Mouse (Mus musculus): ENCODE data around the gene Pla2g3. TPM values are rescaled to one million over a fixed set of nuclear protein-coding genes. Genes with fewer than 3 reads are reported as not detected.

Pla2g3 gene
- total RNA-seq, 1 experiment from 2014 or later, result not detected

GRCm38 (mm10) chr11:3533406-3533932 is 45.4 kb downstream of the Pla2g3 start:
- no peak for ATAC-seq (replicated peaks; ENCODE audit: low read depth, poor library complexity, severe bottlenecking)

- ATAC-seq (replicated peaks; ENCODE audit: low read depth, poor library complexity, severe bottlenecking), result peak; percentile 24
Measured at GRCm38 (mm10) chr11:3534956-3535355, 46.9 kb downstream of the Pla2g3 start.

DNA sequence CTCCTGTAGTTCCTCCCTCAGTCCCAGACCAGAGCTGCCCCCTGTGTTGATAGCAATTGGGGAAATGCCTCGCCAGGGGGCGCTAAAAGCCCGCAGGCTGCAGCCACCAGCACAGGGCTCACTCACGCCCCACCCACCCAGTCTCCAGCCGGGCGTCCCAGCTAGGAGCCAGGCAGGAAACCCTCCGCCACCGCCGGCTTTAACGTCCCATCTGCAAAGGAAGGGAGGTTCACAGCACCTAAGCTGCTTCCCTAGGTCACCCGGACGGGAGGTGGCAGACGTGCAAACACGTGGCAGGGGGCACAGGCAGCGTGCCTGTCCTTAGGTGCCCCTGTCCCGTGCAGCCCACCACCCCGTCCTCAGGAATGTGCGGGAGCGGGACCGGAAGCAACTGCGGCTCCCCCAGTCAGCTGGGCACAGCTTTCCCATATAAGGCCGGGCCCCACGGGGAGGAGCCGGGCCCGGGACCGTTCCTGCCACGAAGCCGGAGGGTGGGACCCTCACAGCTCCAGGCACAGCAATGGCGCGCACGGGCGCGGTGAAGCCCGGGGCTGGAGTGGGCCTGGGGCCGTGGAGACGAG is 47.4 kb downstream of the Pla2g3 start:
- peak; percentile 76 for ATAC-seq (replicated peaks; ENCODE audit: low read depth, poor library complexity, severe bottlenecking)

DNA sequence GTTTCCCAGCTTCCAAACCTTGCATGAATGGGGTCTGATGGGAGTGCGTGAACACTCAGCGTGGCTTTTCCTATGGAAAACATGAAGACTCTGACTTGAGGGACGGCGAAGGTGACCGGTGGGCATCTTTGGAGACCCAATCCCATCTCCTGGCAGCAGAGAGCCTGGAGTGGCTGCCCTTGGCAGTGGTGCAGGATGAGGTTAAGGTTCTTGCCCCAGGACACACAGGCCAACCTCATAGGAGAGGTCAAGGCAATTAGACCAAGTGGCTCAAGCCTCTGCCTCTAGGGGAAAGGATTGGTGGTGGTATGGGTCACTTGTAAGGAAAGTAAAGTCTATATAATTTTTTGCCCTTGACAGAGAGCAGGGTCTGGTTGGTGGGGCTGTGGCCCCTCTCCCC is 48.0 kb downstream of the Pla2g3 start:
- no peak for ATAC-seq (replicated peaks; ENCODE audit: low read depth, poor library complexity, severe bottlenecking)

GRCm38 (mm10) chr11:3536745-3537333 is 48.8 kb downstream of the Pla2g3 start:
- ATAC-seq (replicated peaks; ENCODE audit: low read depth, poor library complexity, severe bottlenecking), result no peak

DNA sequence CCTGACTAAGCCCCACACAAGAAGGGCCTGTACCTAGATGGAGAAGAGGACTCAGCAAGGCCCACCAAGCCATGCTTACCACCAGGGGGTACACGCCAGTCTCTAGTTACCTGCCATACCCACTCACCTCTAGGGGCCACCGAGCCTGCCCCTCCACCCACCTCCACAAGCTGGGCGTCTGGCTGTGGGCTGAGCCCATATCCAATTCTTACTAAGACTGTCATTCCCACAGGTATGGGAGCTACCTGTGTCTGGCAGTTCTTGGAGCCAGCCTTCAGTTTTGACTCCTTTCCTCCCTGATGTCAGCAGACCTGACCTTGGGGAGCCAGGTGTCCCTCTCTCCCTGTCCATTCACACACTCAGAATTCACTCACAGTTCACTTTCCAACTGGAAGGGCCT is 49.6 kb downstream of the Pla2g3 start:
- ATAC-seq (replicated peaks; ENCODE audit: low read depth, poor library complexity, severe bottlenecking), result no peak

- ATAC-seq (replicated peaks; ENCODE audit: low read depth, poor library complexity, severe bottlenecking), result no peak
Measured at GRCm38 (mm10) chr11:3538341-3538740, 50.3 kb downstream of the Pla2g3 start.

- ATAC-seq (replicated peaks; ENCODE audit: low read depth, poor library complexity, severe bottlenecking), result peak; percentile 68
Measured at GRCm38 (mm10) chr11:3539111-3539825, 51.2 kb downstream of the Pla2g3 start.

DNA sequence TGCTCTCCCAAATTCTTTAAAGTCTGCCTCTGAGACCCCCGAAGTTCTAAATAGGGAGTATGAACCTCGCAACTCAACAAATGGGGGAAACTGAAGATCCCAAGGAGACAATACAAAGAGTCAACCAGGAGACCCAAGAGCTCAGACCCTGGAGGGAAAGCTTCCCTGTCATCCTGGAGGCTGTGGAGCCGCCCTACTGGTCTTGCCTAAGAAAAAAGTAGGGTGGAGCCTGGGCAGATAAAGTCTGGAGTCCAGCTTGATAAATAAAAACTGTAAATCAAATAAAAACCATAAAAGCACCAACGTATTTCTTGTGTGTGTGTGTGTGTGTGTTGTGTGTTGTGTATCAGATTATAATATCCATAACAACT is 51.7 kb downstream of the Pla2g3 start:
- ATAC-seq (replicated peaks; ENCODE audit: low read depth, poor library complexity, severe bottlenecking), result no peak

GRCm38 (mm10) chr11:3540451-3541085 is 52.5 kb downstream of the Pla2g3 start, which contains the start of gene Smtn:
Smtn (minus strand) TSS chr11:3540612.
- ATAC-seq (replicated peaks; ENCODE audit: low read depth, poor library complexity, severe bottlenecking), result no peak

DNA sequence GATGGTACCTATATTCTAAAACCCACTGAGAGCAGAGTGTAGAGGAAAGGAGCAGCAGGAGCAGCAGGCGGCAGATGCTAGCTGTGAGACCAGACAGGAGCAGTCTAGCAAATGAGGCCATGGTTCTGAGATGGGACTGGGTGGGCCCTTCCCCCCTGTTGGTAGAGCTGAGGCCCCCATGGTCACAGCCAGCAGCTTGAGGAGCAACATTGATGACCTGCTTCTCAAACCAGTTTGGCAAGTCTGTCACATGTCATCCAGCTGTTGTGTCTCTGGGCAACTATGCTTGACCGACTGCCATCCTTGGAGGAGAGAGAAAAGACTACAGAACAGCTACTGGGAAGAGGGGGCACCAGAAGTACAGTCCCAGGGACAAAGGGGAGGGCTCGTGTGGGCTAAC is 53.8 kb downstream of the Pla2g3 start:
- no peak for ATAC-seq (replicated peaks; ENCODE audit: low read depth, poor library complexity, severe bottlenecking)

DNA sequence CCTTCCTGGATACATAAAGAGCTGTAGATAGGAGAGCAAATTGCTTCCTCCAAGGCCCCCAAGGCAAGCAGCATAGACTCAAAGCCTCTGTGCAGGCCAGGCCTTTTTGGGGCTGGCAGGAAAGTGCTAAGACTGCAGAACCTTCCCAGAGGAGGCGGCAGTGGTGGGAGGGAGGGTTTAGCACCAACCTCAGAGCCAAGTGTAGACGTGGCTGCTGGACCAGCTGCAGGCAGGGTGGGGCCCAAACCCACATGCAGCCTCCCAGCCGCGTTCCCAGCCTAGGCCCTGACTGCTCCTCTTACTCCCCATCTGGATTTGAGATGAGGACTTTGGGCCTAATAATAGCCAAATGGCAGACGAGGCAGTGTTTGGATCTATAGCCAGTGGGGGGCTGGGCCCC is 54.9 kb downstream of the Pla2g3 start:
- ATAC-seq (replicated peaks; ENCODE audit: low read depth, poor library complexity, severe bottlenecking), result no peak

DNA sequence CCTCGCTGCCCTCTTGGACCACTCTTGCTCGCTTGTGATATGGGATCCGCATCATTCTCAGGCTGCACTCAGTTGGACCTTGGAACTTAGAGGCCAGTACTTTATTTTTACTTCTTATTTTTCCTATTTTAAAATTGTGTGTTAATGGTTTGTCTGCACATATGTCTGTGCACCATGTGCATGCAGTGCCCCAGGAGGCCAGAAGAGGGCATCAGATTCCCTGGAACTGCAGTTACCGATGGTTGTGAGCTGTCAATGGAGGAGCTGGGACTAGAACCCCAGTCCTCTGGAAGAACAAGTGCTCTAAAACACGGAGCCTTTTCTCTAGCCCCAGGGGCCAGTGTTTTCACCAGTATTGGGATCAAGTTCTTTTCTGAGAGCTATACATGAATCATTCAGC is 56.3 kb downstream of the Pla2g3 start:
- ATAC-seq (replicated peaks; ENCODE audit: low read depth, poor library complexity, severe bottlenecking), result no peak

DNA sequence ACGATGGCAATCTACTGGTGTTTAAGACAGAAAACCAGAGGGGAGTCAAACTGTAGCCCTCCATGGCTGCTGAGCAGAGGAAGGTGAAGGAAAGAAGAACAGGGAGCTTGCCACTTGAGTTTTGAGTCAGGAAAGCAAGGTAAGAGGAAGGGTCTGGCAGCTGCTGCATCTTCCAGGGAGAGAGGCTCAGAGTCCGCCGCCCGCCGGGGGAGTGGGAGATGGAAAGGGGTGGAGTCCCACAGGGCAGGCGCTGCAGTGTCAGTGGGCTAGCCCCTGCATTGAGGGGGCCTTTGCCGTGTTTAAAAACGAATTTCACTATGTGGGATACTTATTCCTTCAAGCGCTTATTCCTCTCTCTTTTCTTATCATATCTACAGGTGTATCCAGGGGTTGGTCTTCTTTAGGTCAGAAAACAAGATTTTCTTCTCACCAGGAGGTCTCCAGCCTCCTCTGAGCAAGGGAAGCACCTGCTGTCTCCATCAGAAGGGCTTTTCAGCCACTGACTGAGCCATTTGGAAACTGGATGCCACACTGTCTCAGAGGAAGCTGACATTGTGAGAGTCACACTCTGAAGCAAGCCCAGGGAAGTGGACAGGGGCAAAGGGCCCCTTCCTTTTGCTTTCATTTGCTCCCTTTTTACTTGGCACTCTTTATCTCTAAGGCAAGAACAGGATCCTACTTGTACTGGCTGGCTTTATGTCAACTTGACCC is 57.6 kb downstream of the Pla2g3 start:
- 0 out of 2 replicates have a peak, but pooled peaks have one; percentile 24 for ATAC-seq (replicated peaks; ENCODE audit: low read depth, poor library complexity, severe bottlenecking)

DNA sequence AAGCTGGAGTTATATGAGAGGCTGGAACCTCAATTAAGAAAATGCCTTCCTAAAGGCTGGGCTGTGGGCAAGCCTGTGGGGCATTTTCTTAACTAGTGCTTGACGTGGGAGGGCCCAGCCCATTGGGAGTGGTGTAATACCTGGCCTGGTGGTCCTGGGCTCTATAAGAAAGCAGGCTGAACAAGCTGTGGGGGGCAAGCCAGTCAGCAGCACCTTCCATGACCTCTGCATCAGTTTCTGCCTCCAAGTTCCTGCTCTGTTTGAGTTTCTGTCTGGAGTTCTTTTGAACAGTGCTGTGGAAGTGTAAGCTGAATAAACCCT is 58.1 kb downstream of the Pla2g3 start:
- ATAC-seq (replicated peaks; ENCODE audit: low read depth, poor library complexity, severe bottlenecking), result no peak

DNA sequence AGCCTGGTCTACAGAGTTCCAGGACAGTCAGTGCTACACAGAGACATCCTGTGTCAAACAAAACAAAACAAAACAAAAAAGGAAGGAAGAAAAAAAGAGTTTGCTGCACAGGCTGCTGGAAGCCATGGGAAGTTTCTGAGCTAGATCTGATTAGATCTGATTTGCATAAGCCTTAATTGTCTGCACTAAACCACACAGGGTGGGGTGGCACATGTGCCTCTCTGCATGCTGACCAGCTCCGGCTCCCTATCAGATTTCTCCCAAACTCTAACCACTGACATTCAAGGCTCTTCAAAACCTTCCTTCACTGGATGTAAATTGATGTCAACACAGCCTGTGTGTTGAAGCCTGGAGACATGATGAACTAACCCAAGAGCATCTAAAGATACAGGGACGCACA is 59.0 kb downstream of the Pla2g3 start:
- ATAC-seq (replicated peaks; ENCODE audit: low read depth, poor library complexity, severe bottlenecking), result 0 out of 2 replicates have a peak, but pooled peaks have one; percentile 28

DNA sequence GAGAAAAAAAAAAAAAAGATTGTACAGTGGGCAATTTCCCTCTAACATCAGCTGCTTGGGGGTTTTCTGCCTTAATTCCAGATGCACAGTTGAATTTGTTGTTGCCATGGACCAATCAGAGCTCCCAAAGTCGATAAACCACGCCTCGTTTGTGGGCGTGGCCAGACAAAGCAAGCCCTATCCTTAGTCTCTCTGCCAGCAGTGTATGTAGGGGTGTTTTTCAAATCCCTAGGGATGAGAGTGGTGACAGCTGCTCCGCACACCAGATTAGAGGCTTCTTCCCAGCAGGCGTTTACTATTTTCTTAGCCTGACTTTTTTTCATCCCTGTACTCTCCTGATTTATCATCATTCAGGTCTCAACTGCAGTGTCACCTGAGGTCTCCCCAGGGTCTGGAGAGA is 59.9 kb downstream of the Pla2g3 start:
- ATAC-seq (replicated peaks; ENCODE audit: low read depth, poor library complexity, severe bottlenecking), result no peak

DNA sequence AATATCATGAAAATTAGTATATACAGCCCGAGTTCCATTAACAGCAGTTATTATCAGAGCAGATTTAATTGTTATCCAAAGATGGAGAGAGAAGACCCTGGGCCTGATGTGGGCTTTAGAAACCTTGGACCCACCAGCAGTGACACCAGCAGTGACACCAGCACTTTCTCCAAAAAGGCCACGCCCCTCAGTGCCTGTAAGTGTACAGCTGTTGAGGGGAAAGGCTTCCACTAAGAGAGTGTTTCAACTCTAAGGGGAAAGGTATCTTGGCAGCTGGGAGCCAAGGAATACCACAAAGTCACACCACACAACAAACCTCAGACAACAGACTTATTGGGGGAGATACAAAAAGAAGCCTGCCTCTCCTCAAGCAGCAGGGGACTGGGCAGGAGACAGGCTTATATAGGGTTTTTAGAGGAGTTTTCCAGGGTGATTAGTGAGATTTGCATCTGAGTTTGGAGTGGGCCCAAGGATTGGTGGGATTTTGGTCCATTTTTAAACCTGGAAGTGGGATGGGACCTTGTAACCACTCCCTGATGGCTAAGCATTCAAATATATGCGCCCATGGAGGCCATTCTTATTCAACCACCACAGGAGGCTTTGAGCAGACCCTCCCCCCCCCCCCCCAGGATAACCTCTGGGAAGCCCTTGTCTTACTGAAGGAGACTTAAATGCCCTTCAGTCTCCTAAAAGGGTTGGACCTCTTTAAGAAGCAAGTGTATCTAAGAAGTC is 60.6 kb downstream of the Pla2g3 start:
- no peak for ATAC-seq (replicated peaks; ENCODE audit: low read depth, poor library complexity, severe bottlenecking)

Measured in common myeloid progenitor, adult 5-6 weeks (primary cell).